Mouse (Mus musculus): ENCODE measurements around the gene Med27.

GRCm38 (mm10) chr2:29368730-29369129 is 22.1 kb downstream of the Med27 start:
- no peak for TF ChIP-seq CTCF (IDR thresholded peaks at IDR 0.05; ENCODE audit: borderline replicate concordance, insufficient read depth, low read length)
- TF ChIP-seq POLR2A (IDR thresholded peaks at IDR 0.05; ENCODE audit: low read depth, low read length): no peak

Data from embryonic fibroblast, embryonic 13.5 days (primary cell).